Mouse (Mus musculus) C2C12 (cell line): ENCODE data around the gene Zfr. TPM values are rescaled to one million over a fixed set of nuclear protein-coding genes. Genes with fewer than 3 reads are reported as not detected.

Experiments
- H3K27me3 ChIP-seq: one replicate; pipeline ENCODE4 v1.6.1; 2011; ENCODE audit not compliant: control insufficient read depth, insufficient read depth, insufficient read length
- H3K36me3 ChIP-seq: one replicate; pipeline ENCODE4 v1.6.1; 2011; ENCODE audit not compliant: control insufficient read depth, insufficient read depth
- H3K4me3 ChIP-seq: one replicate; pipeline ENCODE4 v1.5.1; 2011; ENCODE audit warnings: mild to moderate bottlenecking, control low read depth; ENCODE audit not compliant: poor library complexity, insufficient read depth, severe bottlenecking
- H3K79me2 ChIP-seq: one replicate; pipeline ENCODE4 v1.6.1; 2011; ENCODE audit not compliant: control insufficient read depth, insufficient read depth
- H3K79me3 ChIP-seq: one replicate; pipeline ENCODE4 v1.6.1; 2011; ENCODE audit warnings: low read depth, control low read depth
- H3ac ChIP-seq: one replicate; pipeline ENCODE3; 2011; ENCODE audit warnings: low read depth; ENCODE audit not compliant: control insufficient read depth, insufficient read length
- CEBPB ChIP-seq: IDR thresholded peaks from one replicate; pipeline ENCODE4 v1.6.1; 2011; ENCODE audit warnings: low read depth, mild to moderate bottlenecking, control low read depth, moderate library complexity
- CTCF ChIP-seq: IDR thresholded peaks from one replicate; pipeline ENCODE4 v1.5.1; 2011; ENCODE audit not compliant: control insufficient read depth, insufficient read depth, insufficient read length
- FOSL1 ChIP-seq: IDR thresholded peaks from one replicate; pipeline ENCODE4 v1.8.0; 2011; ENCODE audit warnings: mild to moderate bottlenecking, low read length; ENCODE audit not compliant: poor library complexity, insufficient read depth, severe bottlenecking
- MAX ChIP-seq: IDR thresholded peaks from one replicate; pipeline ENCODE4 v1.6.1; 2011; ENCODE audit warnings: mild to moderate bottlenecking, control low read depth
- MYOD1 ChIP-seq: IDR thresholded peaks from one replicate; pipeline ENCODE4 v1.6.1; 2011; ENCODE audit warnings: low read depth; ENCODE audit not compliant: control insufficient read depth, insufficient read length
- MYOG ChIP-seq: IDR thresholded peaks from one replicate; pipeline ENCODE4 v1.6.1; 2011; ENCODE audit not compliant: control insufficient read depth, insufficient read length; ENCODE audit errors: extremely low read depth
- USF1 ChIP-seq: IDR thresholded peaks from one replicate; pipeline ENCODE4 v1.6.1; 2011; ENCODE audit warnings: low read depth, mild to moderate bottlenecking, control low read depth, moderate library complexity
- polyA plus RNA-seq: library from polyadenylated mRNA; unstranded; fragments of >200 nt; fragmentation: generic; extraction: Trizol; gene quantifications from one replicate; pipeline ENCODE4 v1.2.1, GENCODE M21; 2012; ENCODE audit warnings: missing spikeins

The Zfr gene
- polyA plus RNA-seq, 1 experiment, result 22.4 TPM

GRCm38 (mm10) chr15:12205160-12205901, 87.7 kb downstream of the Zfr start:
- Histone ChIP-seq H3K36me3 (peaks cover 9% of the 10 kb centered on the region), H3ac (peak overlapping the region; percentile 88), H3K79me3 (peaks cover 50% of the 10 kb centered on the region), H3K4me3 (peak overlapping the region; percentile 90), H3K27me3 (no peaks in the 10 kb centered on the region), H3K79me2 (peaks cover 54% of the 10 kb centered on the region)
- TF ChIP-seq USF1, result no peak
- TF ChIP-seq CEBPB, result no peak
- no peak for TF ChIP-seq MYOD1
- no peak for TF ChIP-seq MAX
- TF ChIP-seq FOSL1, result no peak
- no peak for TF ChIP-seq CTCF

- Histone ChIP-seq H3K27me3 (no peaks in the 10 kb centered on the region), H3K79me2 (peaks cover 61% of the 10 kb centered on the region), H3K79me3 (peaks cover 56% of the 10 kb centered on the region), H3K4me3 (peak overlapping the region; percentile 90), H3ac (peak overlapping the region; percentile 88), H3K36me3 (peaks cover 9% of the 10 kb centered on the region)
- TF ChIP-seq FOSL1 (no peak), MYOG (no peak), MAX (no peak), CEBPB (no peak), USF1 (no peak), MYOD1 (no peak), CTCF (no peak)
These were observed 88.4 kb downstream of the Zfr start for GRCm38 (mm10) chr15:12205902-12206645.

GRCm38 (mm10) chr15:12206646-12207222, 89.1 kb downstream of the Zfr start:
- H3K36me3 ChIP-seq, result peaks cover 9% of the 10 kb centered on the region
- H3ac ChIP-seq, result no peak overlapping the region
- TF ChIP-seq CEBPB (no peak), MYOD1 (no peak), MAX (no peak)
- H3K79me2 ChIP-seq, result peaks cover 68% of the 10 kb centered on the region
- H3K79me3 ChIP-seq, result peaks cover 63% of the 10 kb centered on the region
- no peaks in the 10 kb centered on the region for H3K27me3 ChIP-seq
- no peak overlapping the region for H3K4me3 ChIP-seq

GRCm38 (mm10) chr15:12207556-12208090, 90.0 kb downstream of the Zfr start:
- Histone ChIP-seq H3K27me3 (no peaks in the 10 kb centered on the region), H3K79me2 (peaks cover 77% of the 10 kb centered on the region)

GRCm38 (mm10) chr15:12211577-12211976, 93.9 kb downstream of the Zfr start:
- Histone ChIP-seq H3K4me3 (no peak overlapping the region), H3K27me3 (no peaks in the 10 kb centered on the region), H3K36me3 (peaks cover 9% of the 10 kb centered on the region), H3ac (no peak overlapping the region), H3K79me2 (peaks cover 100% of the 10 kb centered on the region), H3K79me3 (peaks cover 96% of the 10 kb centered on the region)
- TF ChIP-seq MAX, result no peak
- TF ChIP-seq FOSL1, result no peak
- no peak for TF ChIP-seq MYOD1
- no peak for TF ChIP-seq MYOG
- no peak for TF ChIP-seq USF1
- TF ChIP-seq CEBPB, result no peak

More at GRCm38 (mm10) chr15:12207556-12208090, 90.0 kb downstream of the Zfr start:
- H3K36me3 ChIP-seq, result peaks cover 9% of the 10 kb centered on the region
- H3ac ChIP-seq, result no peak overlapping the region
- no peak overlapping the region for H3K4me3 ChIP-seq
- no peak for TF ChIP-seq USF1
- H3K79me3 ChIP-seq, result peaks cover 71% of the 10 kb centered on the region

GRCm38 (mm10) chr15:12212266-12212665, 94.6 kb downstream of the Zfr start:
- Histone ChIP-seq H3K79me3 (peaks cover 96% of the 10 kb centered on the region), H3K4me3 (no peak overlapping the region), H3K36me3 (peaks cover 9% of the 10 kb centered on the region), H3K27me3 (no peaks in the 10 kb centered on the region), H3ac (no peak overlapping the region), H3K79me2 (peaks cover 100% of the 10 kb centered on the region)
- TF ChIP-seq MYOG (no peak), CEBPB (no peak), FOSL1 (no peak), CTCF (no peak), MAX (no peak)
